Mouse (Mus musculus) thymus, adult 2 months (tissue): ENCODE data around the gene Crocc2.

ENCODE experiments used
- CTCF ChIP-seq: fragments of 200-500 bp; IDR thresholded peaks from 2 replicates; pipeline ENCODE4 v1.5.1; 2012; ENCODE audit warnings: mild to moderate bottlenecking, control low read depth, low read length, moderate library complexity, borderline replicate concordance; ENCODE audit not compliant: control insufficient read depth, poor library complexity, insufficient read depth; ENCODE audit errors: extremely low read depth
- POLR2A ChIP-seq: fragments of 200-500 bp; IDR thresholded peaks from 2 replicates; pipeline ENCODE4 v1.6.1; 2012; ENCODE audit warnings: mild to moderate bottlenecking, low read length, control low read depth, moderate library complexity; ENCODE audit not compliant: control insufficient read depth, poor library complexity, insufficient read depth; ENCODE audit errors: extremely low read depth

- TF ChIP-seq CTCF (peak; percentile 89), POLR2A (no peak)
Measured at GRCm38 (mm10) chr1:93174399-93174798, 5.9 kb downstream of the Crocc2 start.
